Mouse (Mus musculus) stomach, embryonic 14.5 days (tissue): ENCODE data around the gene Plekhm1. TPM values are rescaled to one million over a fixed set of nuclear protein-coding genes. Genes with fewer than 3 reads are reported as not detected.
A peak's percentile ranks its signal among the peaks of the same experiment; 100 is the strongest.

Experiments used
- ATAC-seq: fragments of 200-750 bp; cut with Nextera tagmentation; 2 replicates; pipeline ENCODE4 v1.8.0; 2017; ENCODE audit warnings: low read depth, moderate TSS enrichment; ENCODE audit not compliant: insufficient number of reproducible peaks, insufficient read depth, low FRiP score
- H3K27ac ChIP-seq: fragments of 300-500 bp; sonication (generic); 2 replicates; pipeline ENCODE4 v1.5.1; 2014; ENCODE audit warnings: mild to moderate bottlenecking, low read length, moderate library complexity, mixed read lengths
- H3K27me3 ChIP-seq: fragments of 300-500 bp; sonication (generic); 2 replicates; pipeline ENCODE4 v1.6.1; 2014; ENCODE audit warnings: low read length, control low read depth, mixed read lengths; ENCODE audit not compliant: control insufficient read depth, insufficient read depth
- H3K36me3 ChIP-seq: fragments of 300-500 bp; sonication (generic); 2 replicates; pipeline ENCODE4 v1.6.1; 2014; ENCODE audit warnings: mild to moderate bottlenecking, control low read depth, low read length, moderate library complexity, mixed read lengths; ENCODE audit not compliant: control insufficient read depth, insufficient read depth
- H3K4me1 ChIP-seq: fragments of 300-500 bp; sonication (generic); 2 replicates; pipeline ENCODE4 v1.6.1; 2014; ENCODE audit warnings: low read length, control low read depth, mixed read lengths; ENCODE audit not compliant: control insufficient read depth, insufficient read depth
- H3K4me2 ChIP-seq: fragments of 300-500 bp; sonication (generic); replicated peaks from 2 replicates; pipeline ENCODE4 v1.6.1; 2014; ENCODE audit warnings: low read depth, low read length, control low read depth
- H3K4me3 ChIP-seq: fragments of 300-500 bp; sonication (generic); 2 replicates; pipeline ENCODE4 v1.5.1; 2014; ENCODE audit warnings: low read depth, low read length, control low read depth
- H3K9ac ChIP-seq: fragments of 300-500 bp; sonication (generic); replicated peaks from 2 replicates; pipeline ENCODE4 v1.6.1; 2014; ENCODE audit warnings: low read depth, mild to moderate bottlenecking, control low read depth, low read length, moderate library complexity, mixed read lengths
- H3K9me3 ChIP-seq: fragments of 300-500 bp; sonication (generic); 2 replicates; pipeline ENCODE4 v1.6.1; 2016; ENCODE audit warnings: low read depth, low read length, control low read depth; ENCODE audit not compliant: control insufficient read depth
- WGBS: fragments of 180-500 bp; shearing (Covaris S2); extraction: QIAGEN DNeasy Blood & Tissue Kit; methylation state at CpG from one replicate; pipeline ENCODE4 v1.1.7; 2014; 5-methylcytosine and 5-hydroxymethylcytosine counted together
- polyA plus RNA-seq: library from polyadenylated mRNA; unstranded; fragments of >200 nt; fragmentation: Nextera tagmentation; extraction: Ambion mirVana; gene quantifications from 2 replicates; pipeline ENCODE4 v1.2.1, GENCODE M21; 2014

Gene Plekhm1
- polyA plus RNA-seq, 1 experiment from 2014 or later: 7.5 TPM

- H3K9me3 ChIP-seq: no peaks in the 10 kb centered on the region
- 74% methylated on average over 9 of the region's 9 CpGs for WGBS
- peaks cover 4% of the 10 kb centered on the region for H3K36me3 ChIP-seq
- H3K9ac ChIP-seq: no peak overlapping the region
- no peak overlapping the region for H3K4me2 ChIP-seq
- no peak for ATAC-seq
- H3K4me1 ChIP-seq: peaks cover 5% of the 10 kb centered on the region; the same call in 1 of the 2 replicates
- H3K27me3 ChIP-seq: no peaks in the 10 kb centered on the region
- H3K4me3 ChIP-seq: no peak overlapping the region
- H3K27ac ChIP-seq: no peak overlapping the region
Measured at GRCm38 (mm10) chr11:103386827-103387226, 25.7 kb downstream of the Plekhm1 start.

GRCm38 (mm10) chr11:103381956-103382613 is 30.4 kb downstream of the Plekhm1 start:
- no peaks in the 10 kb centered on the region for H3K4me1 ChIP-seq
- no peak overlapping the region for H3K4me2 ChIP-seq
- ATAC-seq: peak; percentile 72; the same call in 1 of the 2 replicates
- peaks cover 18% of the 10 kb centered on the region for H3K36me3 ChIP-seq
- H3K27ac ChIP-seq: no peak overlapping the region
- no peaks in the 10 kb centered on the region for H3K27me3 ChIP-seq
- H3K4me3 ChIP-seq: no peak overlapping the region
- WGBS: 59% methylated on average over 5 of the region's 5 CpGs
- no peak overlapping the region for H3K9ac ChIP-seq
- no peaks in the 10 kb centered on the region for H3K9me3 ChIP-seq

- Histone ChIP-seq H3K36me3 (peaks cover 20% of the 10 kb centered on the region), H3K4me2 (no peak overlapping the region), H3K27ac (no peak overlapping the region), H3K4me3 (no peak overlapping the region), H3K9me3 (no peaks in the 10 kb centered on the region), H3K27me3 (no peaks in the 10 kb centered on the region), H3K4me1 (no peaks in the 10 kb centered on the region), H3K9ac (no peak overlapping the region)
- WGBS: 92% methylated on average over 7 of the region's 7 CpGs
- ATAC-seq: no peak
Measured at GRCm38 (mm10) chr11:103381505-103381904, 31.0 kb downstream of the Plekhm1 start.

GRCm38 (mm10) chr11:103380460-103380859 is 32.0 kb downstream of the Plekhm1 start:
- no peaks in the 10 kb centered on the region for H3K9me3 ChIP-seq
- peaks cover 22% of the 10 kb centered on the region for H3K36me3 ChIP-seq
- no peak for ATAC-seq
- H3K27ac ChIP-seq: no peak overlapping the region
- H3K4me3 ChIP-seq: no peak overlapping the region
- no peaks in the 10 kb centered on the region for H3K4me1 ChIP-seq
- H3K9ac ChIP-seq: no peak overlapping the region
- H3K4me2 ChIP-seq: no peak overlapping the region
- WGBS: 87% methylated on average over 5 of the region's 5 CpGs
- H3K27me3 ChIP-seq: no peaks in the 10 kb centered on the region

GRCm38 (mm10) chr11:103378341-103378740 is 34.1 kb downstream of the Plekhm1 start:
- ATAC-seq: no peak
- Histone ChIP-seq H3K9ac (no peak overlapping the region), H3K27me3 (no peaks in the 10 kb centered on the region), H3K4me3 (no peak overlapping the region), H3K4me2 (no peak overlapping the region), H3K27ac (no peak overlapping the region), H3K4me1 (no peaks in the 10 kb centered on the region), H3K9me3 (no peaks in the 10 kb centered on the region), H3K36me3 (peaks cover 24% of the 10 kb centered on the region)
- WGBS: 89% methylated on average over 6 of the region's 6 CpGs

GRCm38 (mm10) chr11:103375772-103376171 is 36.7 kb downstream of the Plekhm1 start:
- no peak overlapping the region for H3K27ac ChIP-seq
- 79% methylated on average over 5 of the region's 5 CpGs for WGBS

GRCm38 (mm10) chr11:103375258-103375657 is 37.2 kb downstream of the Plekhm1 start:
- ATAC-seq: no peak
- no peaks in the 10 kb centered on the region for H3K27me3 ChIP-seq
- H3K36me3 ChIP-seq: peaks cover 26% of the 10 kb centered on the region
- H3K4me1 ChIP-seq: no peaks in the 10 kb centered on the region
- WGBS: 73% methylated on average over 1 of the region's 1 CpGs
- H3K27ac ChIP-seq: no peak overlapping the region
- H3K9me3 ChIP-seq: no peaks in the 10 kb centered on the region
- no peak overlapping the region for H3K4me2 ChIP-seq
- H3K9ac ChIP-seq: no peak overlapping the region
- no peak overlapping the region for H3K4me3 ChIP-seq

More at GRCm38 (mm10) chr11:103375772-103376171, 36.7 kb downstream of the Plekhm1 start:
- Histone ChIP-seq H3K9ac (no peak overlapping the region), H3K27me3 (no peaks in the 10 kb centered on the region), H3K4me2 (no peak overlapping the region), H3K4me3 (no peak overlapping the region), H3K4me1 (no peaks in the 10 kb centered on the region), H3K9me3 (no peaks in the 10 kb centered on the region), H3K36me3 (peaks cover 26% of the 10 kb centered on the region)
- ATAC-seq: no peak

- ATAC-seq: no peak
Measured at GRCm38 (mm10) chr11:103373922-103374321, 38.6 kb downstream of the Plekhm1 start.

GRCm38 (mm10) chr11:103372561-103372960 is 39.9 kb downstream of the Plekhm1 start:
- Histone ChIP-seq H3K9me3 (no peaks in the 10 kb centered on the region), H3K36me3 (peaks cover 16% of the 10 kb centered on the region), H3K9ac (no peak overlapping the region), H3K27me3 (no peaks in the 10 kb centered on the region), H3K4me1 (no peaks in the 10 kb centered on the region), H3K27ac (no peak overlapping the region), H3K4me3 (no peak overlapping the region), H3K4me2 (no peak overlapping the region)
- no peak for ATAC-seq
- 91% methylated on average over 4 of the region's 4 CpGs for WGBS

More at GRCm38 (mm10) chr11:103373922-103374321, 38.6 kb downstream of the Plekhm1 start:
- H3K4me3 ChIP-seq: no peak overlapping the region
- no peak overlapping the region for H3K27ac ChIP-seq
- H3K27me3 ChIP-seq: no peaks in the 10 kb centered on the region
- H3K9ac ChIP-seq: no peak overlapping the region
- WGBS: 93% methylated on average over 9 of the region's 9 CpGs
- peaks cover 20% of the 10 kb centered on the region for H3K36me3 ChIP-seq
- H3K4me1 ChIP-seq: no peaks in the 10 kb centered on the region
- no peak overlapping the region for H3K4me2 ChIP-seq
- H3K9me3 ChIP-seq: no peaks in the 10 kb centered on the region
